ENCODE assay signal across 10 mouse cellular contexts in genomic region chr9:96980037-96980997, GRCm38 (mm10). TPM values are rescaled to one million over a fixed set of nuclear protein-coding genes. Genes with fewer than 3 reads are reported as not detected.
DNase-seq lines count a peak whose midpoint lies in the region; ATAC-seq lines count a peak whose summit lies in the region.
"Had no signal": no experiment of that assay in that cellular context is flagged by ENCODE, and none has a peak within 500 bp of the region (broad histone marks: within the 10 kb centered on the region; RNA-seq: fewer than 3 reads in every experiment).

No protein-coding gene starts in this region.

- H3K27ac ChIP-seq in forebrain, embryonic 14.5 days (ENCODE audit: low read depth, low read length) = peak overlapping the region; percentile 63
- peak overlapping the region; percentile 65 for H3K27ac ChIP-seq in limb, embryonic 11.5 days (replicated peaks; ENCODE audit: low read depth, low read length)

- peak; percentile 82 for ATAC-seq in forebrain, embryonic 14.5 days
- peak; percentile 85 for ATAC-seq in limb, embryonic 11.5 days (ENCODE audit: insufficient number of reproducible peaks, low FRiP score, low TSS enrichment, low read depth)

- peak; percentile 29 for DNase-seq in kidney, adult 11 months
- DNase-seq in kidney, adult 8-10 months = no peak
- peak; percentile 90 for DNase-seq in forebrain, embryonic 14.5 days (ENCODE audit: low spot score)
- DNase-seq in limb, embryonic 11.5 days (ENCODE audit: low spot score) = peak; percentile 88
- DNase-seq in retina, postnatal 1 day = peak; percentile 86
- DNase-seq in cerebellum, postnatal 25 days = no peak
- DNase-seq in left cerebral cortex, adult 9 months (ENCODE audit: low spot score in 2 of 2) = no peak
- no peak for DNase-seq in left cerebral cortex, postnatal 10 days (ENCODE audit: extremely low spot score in 1 of 2, low spot score in 2 of 2)
- DNase-seq: layer of hippocampus, adult 9-11 months had no signal

- no peaks in the 10 kb centered on the region for H3K9me3 ChIP-seq in forebrain, embryonic 14.5 days (replicated peaks; ENCODE audit: control insufficient read depth, low read length)
- H3K9me3 ChIP-seq in limb, embryonic 11.5 days (ENCODE audit: control insufficient read depth, low read length) = no peaks in the 10 kb centered on the region

- no peaks in the 10 kb centered on the region for H3K36me3 ChIP-seq in forebrain, embryonic 14.5 days (ENCODE audit: control insufficient read depth, insufficient read depth, low read length)
- no peaks in the 10 kb centered on the region for H3K36me3 ChIP-seq in limb, embryonic 11.5 days (ENCODE audit: control insufficient read depth, insufficient read depth, low read length)

- no peaks in the 10 kb centered on the region for H3K27me3 ChIP-seq in forebrain, embryonic 14.5 days (replicated peaks; ENCODE audit: control insufficient read depth, insufficient read depth, low read length)
- no peaks in the 10 kb centered on the region for H3K27me3 ChIP-seq in limb, embryonic 11.5 days (ENCODE audit: control insufficient read depth, insufficient read depth, low read length)

- H3K4me1 ChIP-seq in forebrain, embryonic 14.5 days (ENCODE audit: control insufficient read depth, insufficient read depth, low read length) = peaks cover 51% of the 10 kb centered on the region
- H3K4me1 ChIP-seq in limb, embryonic 11.5 days (ENCODE audit: control insufficient read depth, insufficient read depth, low read length) = peaks cover 58% of the 10 kb centered on the region

- intact Hi-C loops in left cerebral cortex, postnatal 10 days (cut with DNase I) = no loop called here

- 20% methylated on average over 10 of the region's 10 CpGs for WGBS in forebrain, embryonic 14.5 days
- 37% methylated on average over 10 of the region's 10 CpGs for WGBS in limb, embryonic 11.5 days

- H3K4me2 ChIP-seq in forebrain, embryonic 14.5 days (ENCODE audit: low read length) = no peak overlapping the region
- H3K4me2 ChIP-seq in limb, embryonic 11.5 days (ENCODE audit: low read depth, severe bottlenecking) = no peak overlapping the region

- H3K9ac ChIP-seq in forebrain, embryonic 14.5 days (ENCODE audit: low read length) = no peak overlapping the region; the same call in 1 of the 2 replicates
- H3K9ac ChIP-seq in limb, embryonic 11.5 days (ENCODE audit: low read length) = peak overlapping the region; percentile 19; the same call in 1 of the 2 replicates

- H3K4me3 ChIP-seq in forebrain, embryonic 14.5 days (ENCODE audit: low read depth, low read length) = no peak overlapping the region
- H3K4me3 ChIP-seq in limb, embryonic 11.5 days (ENCODE audit: low read depth, low read length) = no peak overlapping the region
- H3K4me3 ChIP-seq: erythroblast, embryonic 14.5 days had no signal

RNA-seq across cellular contexts. Expression of gene Spsb4, which starts 38.3 kb away (rescaled TPM):
- polyA plus RNA-seq in forebrain, embryonic 14.5 days (2014; fragmentation: Nextera tagmentation; extraction: Ambion mirVana) = 18.3 and 20.8 TPM in 2 replicates
- 44.5 and 45.8 TPM in 2 replicates for polyA plus RNA-seq in limb, embryonic 11.5 days (2014; fragmentation: Nextera tagmentation; extraction: Ambion mirVana)
- total RNA-seq in left cerebral cortex, postnatal 10 days (2021) = 10 to 100 TPM in 1 of 2 experiments, 1 to 10 TPM in 1; 8.7 to 11.6 TPM

Comparison
In these comparisons a context has a peak if more than half of its experiments do, and no peak if none do; other contexts are left out.
1. DNase-seq: peak in kidney, adult 11 months (single experiment), forebrain, embryonic 14.5 days (single experiment), limb, embryonic 11.5 days (single experiment) and retina, postnatal 1 day (single experiment); none in kidney, adult 8-10 months (0 of 2), cerebellum, postnatal 25 days (0 of 2), left cerebral cortex, adult 9 months (0 of 2) and left cerebral cortex, postnatal 10 days (0 of 2).